Mouse (Mus musculus) macrophage (primary cell): Measurements from ENCODE around the gene Gng10. TPM values are rescaled to one million over a fixed set of nuclear protein-coding genes. Genes with fewer than 3 reads are reported as not detected.

Experiments used
- H3K27ac ChIP-seq: fragments of 350-480 bp; formaldehyde crosslinking; 2 replicates; pipeline ENCODE4 v1.9.0; 2021
- H3K36me3 ChIP-seq: fragments of 350-480 bp; formaldehyde crosslinking; 2 replicates; pipeline ENCODE4 v1.9.0; 2021; ENCODE audit errors: inconsistent target
- H3K4me3 ChIP-seq: fragments of 350-480 bp; formaldehyde crosslinking; 2 replicates; pipeline ENCODE4 v1.9.0; 2021; ENCODE audit errors: inconsistent target
- H3K79me2 ChIP-seq: fragments of 350-480 bp; formaldehyde crosslinking; 2 replicates; pipeline ENCODE4 v1.9.0; 2021; ENCODE audit errors: inconsistent target
- WGBS: methylation state at CpG from one replicate; pipeline ENCODE4 v1.1.7; 2026; ENCODE audit warnings: inconsistent platforms; ENCODE audit not compliant: missing documents; 5-methylcytosine and 5-hydroxymethylcytosine counted together
- polyA plus RNA-seq: library from polyadenylated mRNA; stranded (reverse); fragments of 250-400 nt; gene quantifications from 3 replicates; pipeline ENCODE4 v1.2.4, GENCODE M21; 2018; ENCODE audit warnings: inconsistent platforms

Gene Gng10
- polyA plus RNA-seq, 1 experiment from 2014 or later = 30.9 TPM

- no peak overlapping the region for H3K27ac ChIP-seq
- no peak overlapping the region for H3K4me3 ChIP-seq
- H3K36me3 ChIP-seq = 0 out of 2 replicates have a peak, but pooled peaks cover 7% of the 10 kb centered on the region
- 47% methylated on average over 5 of the region's 5 CpGs for WGBS
- H3K79me2 ChIP-seq = peaks cover 4% of the 10 kb centered on the region; the same call in 1 of the 2 replicates
These were observed 8.2 kb downstream of the Gng10 start for GRCm38 (mm10) chr4:59043074-59043473.

GRCm38 (mm10) chr4:59043891-59044290, 9.0 kb downstream of the Gng10 start:
- Histone ChIP-seq H3K27ac (no peak overlapping the region), H3K79me2 (no peaks in the 10 kb centered on the region; the same call in 1 of the 2 replicates), H3K4me3 (no peak overlapping the region), H3K36me3 (0 out of 2 replicates have a peak, but pooled peaks cover 7% of the 10 kb centered on the region)
- WGBS = 96% methylated on average over 6 of the region's 6 CpGs

DNA sequence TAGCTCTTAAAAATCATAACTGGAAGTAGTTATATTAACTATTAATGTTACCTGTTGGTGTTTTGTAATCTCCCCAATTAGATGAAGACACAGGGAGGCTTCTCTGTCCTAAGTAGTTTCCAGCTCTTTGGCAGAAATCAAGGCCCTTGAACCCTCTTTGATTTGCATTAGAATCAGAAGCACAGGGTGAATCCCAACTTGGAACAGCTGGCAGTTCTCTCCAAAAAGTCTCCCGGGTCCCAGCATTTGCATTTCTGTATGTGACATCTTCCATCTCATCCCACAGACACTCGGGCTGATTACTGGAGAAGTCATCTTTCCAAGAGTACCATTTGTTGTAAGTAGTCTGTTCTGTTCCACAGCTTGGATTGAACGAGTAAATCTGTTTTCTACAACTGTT, 12.3 kb downstream of the Gng10 start:
- Histone ChIP-seq H3K79me2 (no peaks in the 10 kb centered on the region), H3K36me3 (0 out of 2 replicates have a peak, but pooled peaks cover under 1% of the 10 kb centered on the region), H3K4me3 (no peak overlapping the region), H3K27ac (no peak overlapping the region)
- WGBS = 93% methylated on average over 3 of the region's 3 CpGs

- H3K4me3 ChIP-seq = no peak overlapping the region
- whole genome bisulfite sequencing = 86% methylated on average over 1 of the region's 1 CpGs
These were observed 16.2 kb downstream of the Gng10 start for GRCm38 (mm10) chr4:59051081-59051480.

DNA sequence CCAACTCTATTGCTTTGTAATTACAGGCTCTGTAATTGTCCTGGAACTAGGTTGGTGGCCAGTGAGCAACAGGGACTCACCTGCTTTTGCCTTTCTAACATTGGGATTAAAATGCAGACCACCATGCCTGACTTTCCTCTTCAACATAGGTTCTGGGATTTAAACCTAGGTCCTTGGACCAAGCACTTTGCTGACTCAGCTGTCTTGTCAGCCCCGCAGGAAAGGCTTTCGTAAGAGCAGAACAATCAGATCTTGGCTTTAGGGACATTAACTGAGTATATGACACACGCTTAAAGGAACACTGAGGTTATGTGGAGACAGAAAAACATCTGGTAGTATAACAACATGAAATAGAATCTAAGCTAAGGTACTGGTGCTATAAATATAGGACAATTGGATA, 23.0 kb downstream of the Gng10 start:
- H3K79me2 ChIP-seq = no peaks in the 10 kb centered on the region
- H3K27ac ChIP-seq = no peak overlapping the region
- no peak overlapping the region for H3K4me3 ChIP-seq
- no peaks in the 10 kb centered on the region for H3K36me3 ChIP-seq
- 78% methylated on average over 3 of the region's 3 CpGs for WGBS

More at GRCm38 (mm10) chr4:59051081-59051480, 16.2 kb downstream of the Gng10 start:
- no peaks in the 10 kb centered on the region for H3K79me2 ChIP-seq
- H3K27ac ChIP-seq = no peak overlapping the region
- no peaks in the 10 kb centered on the region for H3K36me3 ChIP-seq

- Histone ChIP-seq H3K36me3 (no peaks in the 10 kb centered on the region), H3K4me3 (no peak overlapping the region), H3K27ac (no peak overlapping the region), H3K79me2 (no peaks in the 10 kb centered on the region)
- WGBS = 96% methylated on average over 12 of the region's 12 CpGs
These were observed 27.6 kb downstream of the Gng10 start for GRCm38 (mm10) chr4:59062526-59062925.

GRCm38 (mm10) chr4:59069276-59069675, 34.4 kb downstream of the Gng10 start:
- Histone ChIP-seq H3K79me2 (no peaks in the 10 kb centered on the region), H3K4me3 (no peak overlapping the region), H3K27ac (no peak overlapping the region), H3K36me3 (no peaks in the 10 kb centered on the region)
- WGBS = 77% methylated on average over 3 of the region's 3 CpGs

GRCm38 (mm10) chr4:59083430-59083829, 48.5 kb downstream of the Gng10 start:
- Histone ChIP-seq H3K36me3 (no peaks in the 10 kb centered on the region), H3K79me2 (no peaks in the 10 kb centered on the region), H3K27ac (no peak overlapping the region), H3K4me3 (no peak overlapping the region)
- 26% methylated on average over 2 of the region's 2 CpGs for WGBS

GRCm38 (mm10) chr4:59089391-59089790, 54.5 kb downstream of the Gng10 start:
- WGBS = 86% methylated on average over 1 of the region's 1 CpGs
- no peak overlapping the region for H3K27ac ChIP-seq
- no peak overlapping the region for H3K4me3 ChIP-seq
- H3K79me2 ChIP-seq = no peaks in the 10 kb centered on the region
- no peaks in the 10 kb centered on the region for H3K36me3 ChIP-seq

Other genes starting within 250 kb of the Gng10 start
- gene Olfr267, start 247.4 kb upstream of the Gng10 start, polyA plus RNA-seq = not detected in 3 replicates
- gene Ecpas, start 122.3 kb upstream of the Gng10 start, polyA plus RNA-seq = 24.1 to 39.2 TPM (median 33.8 TPM) in 3 replicates
- gene Zkscan16, start 91.5 kb upstream of the Gng10 start, polyA plus RNA-seq = not detected in 3 replicates
- 19.7 to 28.3 TPM (median 26.7 TPM) in 3 replicates for gene Ptgr1, start 48.0 kb upstream of the Gng10 start, polyA plus RNA-seq
- 5.8 to 11.2 TPM (median 9.9 TPM) in 3 replicates for gene Dnajc25, start 40.0 kb upstream of the Gng10 start, polyA plus RNA-seq
- gene Gm20503, start 31.9 kb upstream of the Gng10 start, polyA plus RNA-seq = not detected in 3 replicates
- gene AI481877, start 103.9 kb downstream of the Gng10 start, polyA plus RNA-seq = not detected in 3 replicates
- gene Ugcg, start 154.2 kb downstream of the Gng10 start, polyA plus RNA-seq = 15.3 to 16.7 TPM (median 16.4 TPM) in 3 replicates